Mouse (Mus musculus) A20 (cell line): ENCODE measurements at regions not wholly inside any gene's neighbourhood (a gene's known extent, or its start where the extent isn't known, plus 50 kb on each side); places are given as distances from the start of the nearest gene placed in this dataset.

ENCODE experiments used
- DNase-seq: peaks from one replicate; pipeline ENCODE4 v3.0.0-alpha.2; 2011; ENCODE audit warnings: low read depth, low spot score

GRCm38 (mm10) chr17:4198001-4198400, 501.9 kb upstream of the Nox3 start:
- no peak for DNase-seq

- no peak for DNase-seq
These were observed 503.7 kb upstream of the Nox3 start for GRCm38 (mm10) chr17:4199698-4200153.

- no peak for DNase-seq
These were observed 505.2 kb upstream of the Nox3 start for GRCm38 (mm10) chr17:4201300-4201699.

GRCm38 (mm10) chr17:4208142-4208925, 512.3 kb upstream of the Nox3 start:
- no peak for DNase-seq

GRCm38 (mm10) chr17:4209650-4210049, 513.6 kb upstream of the Nox3 start:
- DNase-seq, result no peak

- DNase-seq, result no peak
These were observed 516.5 kb upstream of the Nox3 start for GRCm38 (mm10) chr17:4212586-4212985.

GRCm38 (mm10) chr17:4214970-4215369, 518.9 kb upstream of the Nox3 start:
- DNase-seq, result no peak

- no peak for DNase-seq
These were observed 520.1 kb upstream of the Nox3 start for GRCm38 (mm10) chr17:4216203-4216602.

- no peak for DNase-seq
These were observed 520.7 kb upstream of the Nox3 start for GRCm38 (mm10) chr17:4216750-4217149.

- no peak for DNase-seq
These were observed 524.8 kb upstream of the Nox3 start for GRCm38 (mm10) chr17:4220661-4221360.

GRCm38 (mm10) chr17:4227889-4228288, 531.8 kb upstream of the Nox3 start:
- no peak for DNase-seq

GRCm38 (mm10) chr17:4229969-4230368, 533.9 kb upstream of the Nox3 start:
- DNase-seq, result no peak

- no peak for DNase-seq
These were observed 554.4 kb upstream of the Nox3 start for GRCm38 (mm10) chr17:4250476-4250875.

GRCm38 (mm10) chr17:4265471-4265870, 569.4 kb upstream of the Nox3 start:
- DNase-seq, result no peak

GRCm38 (mm10) chr17:4265946-4266345, 569.9 kb upstream of the Nox3 start:
- no peak for DNase-seq

- no peak for DNase-seq
These were observed 570.4 kb upstream of the Nox3 start for GRCm38 (mm10) chr17:4266487-4266886.

GRCm38 (mm10) chr17:4268380-4268779, 572.3 kb upstream of the Nox3 start:
- DNase-seq, result no peak

- no peak for DNase-seq
These were observed 576.4 kb upstream of the Nox3 start for GRCm38 (mm10) chr17:4272456-4272855.

GRCm38 (mm10) chr17:4276722-4277121, 580.7 kb upstream of the Nox3 start:
- DNase-seq, result no peak

GRCm38 (mm10) chr17:4278239-4278827, 582.3 kb upstream of the Nox3 start:
- no peak for DNase-seq

GRCm38 (mm10) chr17:4281451-4281850, 585.4 kb upstream of the Nox3 start:
- DNase-seq, result no peak

GRCm38 (mm10) chr17:4291418-4291817, 595.4 kb upstream of the Nox3 start:
- no peak for DNase-seq
